Mouse (Mus musculus) bone marrow macrophage, adult 2 months (primary cell): Measurements from ENCODE around the gene Pcyt2.

Source experiments
- CTCF ChIP-seq: IDR thresholded peaks from 2 replicates; pipeline ENCODE4 v1.5.1; 2012; ENCODE audit warnings: low read depth, mild to moderate bottlenecking, low read length, moderate library complexity
- POLR2A ChIP-seq: IDR thresholded peaks from 2 replicates; pipeline ENCODE4 v1.6.1; 2012; ENCODE audit warnings: mild to moderate bottlenecking, low read depth, low read length, borderline replicate concordance

DNA sequence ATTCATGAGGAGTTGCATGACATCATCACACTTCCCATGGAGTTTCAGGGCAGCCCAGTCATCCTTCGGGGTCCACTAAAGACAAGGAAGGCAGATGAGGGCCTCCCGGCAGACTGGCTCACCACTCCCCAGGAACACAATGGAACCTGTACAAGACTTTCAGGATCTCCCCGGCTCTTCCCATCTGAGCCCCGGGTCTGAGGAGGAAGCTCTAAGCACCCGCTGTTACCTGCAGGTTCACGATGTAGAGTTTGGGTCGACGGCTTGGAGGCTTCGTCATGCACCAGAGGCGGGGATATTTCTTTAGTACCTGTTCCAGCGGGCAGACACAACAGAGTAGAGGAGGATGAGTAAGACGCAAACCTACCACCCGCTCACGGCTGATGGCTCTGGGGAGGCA is 2.5 kb upstream of the Pcyt2 start:
- TF ChIP-seq CTCF (no peak), POLR2A (no peak)
